Mouse (Mus musculus) right cerebral cortex, postnatal 10 days (tissue): ENCODE measurements at regions not wholly inside any gene's neighbourhood (a gene's known extent, or its start where the extent isn't known, plus 50 kb on each side); places are given as distances from the start of the nearest gene placed in this dataset.
A peak's percentile ranks its signal among the peaks of the same experiment; 100 is the strongest.

Source experiments
- DNase-seq, 2 experiments: peaks; one replicate each; pipeline ENCODE4 v3.0.0; 2021; ENCODE audit warnings: low spot score in 2 of 2

DNA sequence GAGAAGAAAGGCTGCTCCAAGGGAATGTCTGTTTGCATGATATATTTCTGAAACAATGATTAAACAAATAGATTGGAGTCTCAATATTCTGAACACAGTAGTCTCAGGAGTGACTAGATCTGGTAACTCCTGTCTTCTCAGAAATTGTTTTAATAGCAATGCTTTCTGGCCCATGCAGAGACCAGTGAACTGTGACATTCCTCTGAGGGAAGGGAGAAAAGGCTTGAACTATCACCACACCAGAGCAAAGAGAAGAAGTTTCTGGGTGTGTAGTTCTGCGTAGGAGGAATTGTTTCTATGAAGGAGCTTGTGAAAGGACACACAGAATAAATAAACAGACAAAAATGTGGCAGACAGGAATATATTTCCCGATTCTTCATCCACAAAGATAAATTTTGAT is 277.1 kb downstream of the Osr1 start:
- no peak for DNase-seq

DNA sequence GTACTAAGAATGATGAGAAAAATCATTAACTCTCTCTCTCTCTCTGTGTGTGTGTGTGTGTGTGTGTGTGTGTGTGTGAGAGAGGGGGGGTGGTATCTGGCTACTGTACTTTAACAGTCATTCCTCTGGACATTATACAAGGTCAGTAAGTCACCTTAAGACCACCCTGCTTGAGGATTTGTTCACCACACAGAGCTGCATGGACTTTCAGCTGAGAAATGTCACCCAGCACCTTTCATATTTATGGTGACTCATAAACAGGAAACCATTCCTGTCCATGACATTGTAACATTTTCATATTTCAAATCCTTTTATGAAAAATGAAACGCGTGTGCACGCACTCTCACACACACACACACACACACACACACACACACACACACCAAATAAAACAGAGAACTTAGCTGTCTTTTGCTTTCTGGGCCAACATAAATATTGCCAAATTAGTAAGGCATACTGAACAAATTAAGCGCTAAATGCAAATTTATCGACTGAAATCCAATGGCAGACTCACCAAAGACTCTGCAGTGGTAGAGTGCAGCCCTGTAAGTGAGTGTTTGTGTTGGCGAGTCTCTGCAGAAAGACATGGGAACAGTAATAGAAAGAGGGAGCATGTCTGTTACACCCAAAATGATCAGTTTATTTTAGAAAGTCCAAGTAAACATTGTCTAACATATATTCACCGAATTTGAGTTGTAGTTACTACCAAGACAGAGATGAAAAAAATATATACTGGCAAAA is 277.7 kb downstream of the Osr1 start:
- DNase-seq = no peak

DNA sequence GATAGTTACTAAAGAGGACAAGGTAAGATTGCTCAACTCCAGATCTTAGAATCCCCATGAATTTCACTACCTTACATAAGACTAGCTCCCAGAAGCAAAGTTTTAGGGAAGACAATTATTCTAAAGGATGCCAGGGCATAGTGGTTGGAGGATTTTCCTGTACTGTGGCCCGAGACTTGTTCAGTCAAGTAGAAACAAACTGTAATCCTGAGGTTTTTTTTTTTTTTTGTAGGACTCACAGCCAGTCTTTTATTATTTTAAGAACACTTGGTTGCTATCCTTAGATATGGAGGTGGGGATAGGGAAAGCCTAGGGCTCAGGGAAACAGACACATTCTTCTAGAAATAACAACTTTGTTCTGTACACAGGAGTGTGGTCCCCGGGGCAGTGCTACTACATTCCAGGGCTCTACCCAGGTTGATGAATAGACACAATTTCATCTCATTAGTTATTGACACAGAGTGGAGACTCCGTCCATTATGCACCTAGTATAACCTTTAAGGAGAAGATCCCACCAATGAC is 285.6 kb downstream of the Osr1 start:
- DNase-seq = no peak

DNA sequence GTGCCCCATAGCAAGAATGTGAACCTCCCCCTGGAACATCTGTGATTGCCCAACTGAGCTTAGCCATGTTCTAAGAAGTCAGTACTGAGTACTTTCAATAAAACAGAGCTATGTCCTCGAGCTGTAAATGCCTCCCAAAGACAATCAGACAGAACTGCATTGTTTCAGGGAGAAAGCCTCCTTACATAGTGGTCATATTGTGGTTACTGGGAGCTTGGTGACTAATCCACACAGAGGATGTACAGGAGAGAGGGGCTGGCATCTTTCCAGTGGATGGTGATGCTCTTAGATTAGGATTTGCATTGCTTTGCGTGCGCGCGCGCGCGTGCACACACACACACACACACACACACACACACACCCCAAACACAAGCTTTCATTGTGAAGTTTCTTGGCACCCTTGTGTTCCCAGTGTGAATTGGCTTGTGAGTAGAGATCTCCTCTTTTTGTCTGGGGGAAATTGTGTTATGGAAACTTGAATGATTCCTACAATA is 286.3 kb downstream of the Osr1 start:
- DNase-seq = no peak

DNA sequence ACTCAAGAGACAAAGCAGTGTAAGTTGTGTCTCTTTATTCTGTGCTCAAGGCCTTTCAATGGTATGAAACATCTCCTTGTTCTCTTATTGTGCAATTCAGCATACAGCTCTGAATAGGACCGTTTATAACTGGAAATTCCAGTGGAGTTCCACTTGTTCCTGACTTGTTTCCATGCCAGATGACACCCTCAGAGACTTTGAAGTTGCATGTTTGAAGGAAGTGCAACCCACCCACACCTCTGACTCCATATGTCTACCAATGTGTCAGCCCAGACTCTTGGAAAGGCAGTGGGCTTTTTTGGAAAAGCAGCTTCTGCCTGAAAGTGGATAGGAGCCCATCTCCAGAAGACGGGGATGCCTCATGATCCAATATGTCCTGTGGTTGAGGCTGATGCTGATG is 288.1 kb downstream of the Osr1 start:
- DNase-seq = peak; percentile 32 to 65

DNA sequence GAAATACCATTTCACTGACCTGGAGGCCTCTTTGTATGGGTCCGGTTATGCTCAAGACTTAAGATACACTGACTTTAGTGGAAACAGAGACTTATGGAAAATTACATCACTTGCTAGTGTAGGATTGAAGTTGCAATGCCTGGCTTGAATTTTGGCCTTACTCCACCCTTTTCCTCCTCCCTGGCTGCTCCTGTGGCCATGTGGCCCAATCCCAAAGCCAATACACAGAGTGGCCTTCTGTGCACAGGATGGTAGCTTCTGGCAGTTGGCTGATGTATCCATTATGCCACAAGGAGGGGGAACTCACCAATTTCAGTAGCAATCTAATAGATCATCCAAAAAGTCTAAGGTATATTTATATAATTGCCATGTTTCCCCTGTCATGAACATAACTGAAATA is 292.4 kb downstream of the Osr1 start:
- no peak for DNase-seq

DNA sequence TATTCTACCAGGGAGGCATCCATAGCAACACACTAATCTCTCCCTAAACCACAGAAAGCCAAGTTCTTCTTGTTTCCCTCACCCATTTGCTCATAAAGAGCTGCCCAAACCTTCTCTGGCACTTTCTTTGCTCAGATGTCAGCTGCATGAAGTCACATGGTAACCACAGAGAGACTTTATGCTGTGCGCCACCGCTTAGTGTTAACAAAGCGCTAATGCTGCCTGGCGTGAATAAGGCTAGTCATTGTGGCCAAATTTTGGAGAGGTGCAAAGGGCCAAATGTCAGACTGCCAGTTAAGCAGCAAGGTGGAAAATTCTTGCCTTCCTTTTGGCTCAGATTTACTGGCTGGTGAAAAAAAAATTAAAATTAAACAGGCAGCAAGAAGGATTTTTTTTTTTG is 302.3 kb downstream of the Osr1 start:
- peak; percentile 17 to 28 for DNase-seq

DNA sequence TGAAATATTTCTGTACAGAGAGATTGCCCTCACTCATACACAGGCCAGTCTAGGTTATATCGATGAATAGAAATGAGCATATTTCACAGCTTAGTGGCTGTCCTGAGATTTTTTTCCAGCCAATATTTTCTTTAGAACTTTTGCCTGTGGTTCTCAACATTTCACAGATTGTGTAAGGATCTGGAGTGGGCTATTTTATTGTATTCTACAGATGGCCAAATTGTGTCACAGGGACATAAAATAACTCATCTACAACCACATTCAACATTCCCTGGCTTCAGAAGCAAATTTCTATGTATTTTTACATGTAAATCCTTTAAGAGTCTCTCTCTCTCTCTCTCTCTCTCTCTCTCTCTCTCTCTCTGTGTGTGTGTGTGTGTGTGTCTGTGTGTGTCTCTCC is 303.3 kb downstream of the Osr1 start:
- no peak for DNase-seq

DNA sequence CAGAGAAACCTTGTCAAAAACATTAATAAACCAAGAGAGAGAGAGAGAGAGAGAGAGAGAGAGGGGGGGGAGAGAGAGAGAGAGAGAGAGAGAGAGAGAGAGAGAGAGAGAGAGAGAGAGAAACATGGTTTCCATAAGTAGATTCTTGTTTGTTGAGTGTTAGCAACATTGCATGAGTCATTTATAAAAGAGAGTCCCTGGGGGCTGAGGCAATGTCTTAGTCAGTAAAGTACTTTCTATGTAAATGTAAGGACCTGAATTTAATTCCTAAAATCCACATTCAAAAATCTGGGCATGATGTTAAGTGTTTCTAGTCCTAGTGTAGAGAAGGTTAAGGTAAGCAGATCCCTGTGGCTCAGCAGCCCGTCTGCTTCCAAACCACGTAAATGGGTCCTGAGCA is 304.9 kb downstream of the Osr1 start:
- DNase-seq = no peak

DNA sequence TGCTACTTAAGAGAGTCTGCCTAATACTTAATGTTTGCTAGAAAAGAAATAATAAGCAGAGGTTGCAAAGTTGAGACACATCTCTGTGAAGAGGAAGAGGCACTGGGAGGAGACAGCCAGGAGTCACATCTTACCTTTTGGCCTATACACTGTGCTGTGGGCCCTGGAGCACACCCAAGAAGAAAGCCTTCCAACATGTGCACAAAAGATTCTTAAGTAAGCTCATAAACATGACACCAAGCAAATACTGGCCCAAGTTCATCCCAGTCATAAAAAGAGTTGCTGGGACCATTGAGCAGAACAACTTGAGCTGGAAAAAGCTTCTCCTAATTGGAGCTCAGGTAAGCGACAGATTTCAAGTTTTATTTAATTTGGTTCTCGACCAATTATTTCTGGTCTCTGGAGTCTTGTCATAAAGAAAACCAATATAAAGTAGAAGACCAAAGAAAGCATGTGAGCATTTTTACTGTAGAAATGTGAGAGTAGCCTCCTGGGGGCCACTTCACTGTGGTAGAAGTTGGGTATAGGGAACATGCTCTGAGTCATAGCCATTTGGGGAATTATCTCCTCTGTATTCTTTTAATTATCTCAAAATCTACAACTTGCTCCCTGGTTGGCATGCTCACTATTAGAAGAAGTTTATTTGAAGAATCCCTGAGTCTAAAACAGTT is 312.2 kb downstream of the Osr1 start:
- no peak for DNase-seq

DNA sequence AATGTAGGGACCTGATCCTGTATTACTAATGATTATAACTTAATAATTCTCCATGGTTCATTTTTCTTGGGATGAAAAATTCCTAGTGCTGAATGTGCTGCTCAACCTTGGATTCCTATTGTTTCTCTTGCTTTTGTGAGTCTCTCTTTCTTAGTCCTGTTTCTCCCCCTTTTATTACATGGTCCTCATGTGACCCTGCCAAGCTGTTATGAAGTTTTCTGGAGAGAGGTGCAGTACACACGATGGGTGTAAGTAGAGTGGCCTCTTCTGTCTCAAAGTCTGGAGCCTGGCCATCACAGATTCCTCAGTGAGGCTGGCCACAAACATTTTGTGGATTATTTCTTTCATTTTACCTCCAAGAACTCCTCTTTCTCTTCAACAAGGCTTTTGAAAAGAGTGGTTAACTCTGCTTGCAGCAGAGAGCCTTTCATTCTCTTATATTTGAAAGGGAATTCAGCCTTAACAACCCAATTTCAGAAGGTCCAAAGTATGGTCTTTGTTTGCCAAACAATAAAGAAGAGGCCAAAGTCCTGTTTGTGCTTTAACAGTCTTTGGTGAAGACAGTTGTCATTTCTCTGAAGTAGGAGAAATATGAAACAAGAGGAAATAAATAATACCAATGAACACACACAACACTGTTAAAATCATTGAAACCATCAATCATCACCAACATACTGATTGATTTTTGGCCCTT is 313.3 kb downstream of the Osr1 start:
- no peak for DNase-seq

DNA sequence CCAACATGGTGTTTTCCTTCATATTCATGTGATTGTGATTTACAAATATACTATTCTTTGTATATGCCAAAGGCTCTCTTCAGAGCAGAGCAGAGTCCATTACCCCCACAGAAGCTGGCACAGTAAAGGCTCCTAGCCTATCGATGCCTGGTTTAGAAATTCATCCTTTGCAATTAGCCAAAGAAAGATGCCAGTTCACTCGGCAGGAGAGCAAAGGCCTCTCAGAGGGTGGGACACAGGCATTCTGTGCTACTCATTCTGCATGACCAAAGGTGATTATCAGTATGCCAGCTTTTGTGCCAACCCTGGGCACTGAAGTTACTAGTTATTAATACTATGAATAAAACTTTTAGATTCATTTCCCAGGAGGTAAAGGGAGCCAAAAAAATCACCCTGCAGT is 324.6 kb downstream of the Osr1 start:
- no peak for DNase-seq

DNA sequence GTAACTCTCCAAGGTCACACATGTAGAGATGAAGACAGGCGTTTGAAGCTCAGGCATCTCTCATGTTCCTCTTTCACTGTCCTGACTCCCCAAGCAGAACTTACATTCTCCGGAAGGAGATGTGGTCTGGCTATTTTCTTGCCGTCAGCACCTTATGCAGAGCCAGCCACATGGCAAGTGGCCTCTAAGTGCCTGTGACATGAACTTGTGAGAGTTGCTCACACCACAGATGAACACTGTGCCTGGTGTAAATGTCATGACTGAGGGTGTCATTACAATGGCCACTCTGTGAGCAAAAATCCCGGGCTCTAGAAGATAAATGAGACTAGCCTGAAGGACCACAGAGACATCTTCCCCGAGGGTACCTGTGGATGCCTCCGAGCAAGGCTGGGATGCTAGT is 328.1 kb downstream of the Osr1 start:
- no peak for DNase-seq

DNA sequence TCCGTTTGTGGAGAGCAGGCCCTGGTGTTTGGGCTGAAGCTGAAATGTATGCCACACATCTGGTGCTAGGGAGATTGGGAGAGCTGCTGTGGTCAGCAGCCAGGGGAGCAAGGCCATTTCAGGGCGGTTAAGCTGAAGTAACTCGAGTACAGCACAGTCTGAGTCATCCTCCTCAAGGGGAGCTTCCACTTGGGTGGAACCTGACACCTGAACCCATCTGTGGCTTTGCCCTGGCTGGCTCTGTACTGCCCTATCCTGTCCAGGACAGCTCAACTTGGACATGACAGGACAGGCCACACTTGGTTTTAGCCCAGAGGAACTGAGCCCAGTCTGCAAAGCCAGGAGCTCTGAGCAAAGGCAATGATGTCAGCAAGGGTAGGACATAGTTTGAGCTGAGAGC is 328.5 kb downstream of the Osr1 start:
- DNase-seq = no peak

DNA sequence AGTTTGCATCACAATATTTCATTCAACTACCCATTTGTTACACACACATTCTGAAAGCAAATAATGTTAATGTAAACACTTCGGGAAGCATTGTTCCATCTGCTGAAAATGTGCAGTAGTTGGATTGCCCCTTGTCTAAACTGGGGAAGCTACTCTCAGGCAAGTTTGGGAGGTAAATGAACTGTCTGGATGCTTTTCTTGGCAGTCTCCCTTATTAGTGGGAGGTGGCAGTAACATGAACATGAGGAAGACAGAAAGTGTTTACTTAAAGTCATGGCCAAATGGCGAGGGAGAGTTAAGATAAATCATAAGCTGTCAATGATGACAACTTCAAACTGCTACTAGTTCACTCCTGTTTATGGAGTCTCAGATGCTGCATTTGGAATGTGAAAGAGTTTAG is 332.0 kb downstream of the Osr1 start:
- DNase-seq = no peak

DNA sequence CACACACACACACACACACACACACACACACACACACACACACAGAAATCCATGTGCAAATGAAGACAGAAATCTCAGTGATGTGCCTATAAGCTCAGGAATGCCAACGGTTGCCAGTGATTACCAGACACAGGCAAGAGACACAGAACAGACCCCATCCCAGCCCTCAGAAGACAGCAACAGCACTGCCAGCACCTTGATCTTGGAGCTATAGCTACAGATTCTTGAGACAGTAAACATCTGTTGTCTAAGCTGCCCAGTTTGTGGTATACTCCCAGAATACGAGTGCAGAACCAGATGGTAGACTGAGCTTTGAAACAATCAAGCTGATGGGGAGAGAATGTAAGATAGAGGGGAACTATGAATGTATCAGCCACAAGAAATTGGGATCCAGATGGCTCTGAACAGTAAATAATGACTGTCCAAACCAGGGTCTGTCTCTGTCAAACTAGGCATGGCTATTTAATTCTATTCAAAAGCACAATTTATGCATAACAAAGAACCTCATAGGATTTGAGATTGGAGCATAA is 333.9 kb downstream of the Osr1 start:
- no peak for DNase-seq

DNA sequence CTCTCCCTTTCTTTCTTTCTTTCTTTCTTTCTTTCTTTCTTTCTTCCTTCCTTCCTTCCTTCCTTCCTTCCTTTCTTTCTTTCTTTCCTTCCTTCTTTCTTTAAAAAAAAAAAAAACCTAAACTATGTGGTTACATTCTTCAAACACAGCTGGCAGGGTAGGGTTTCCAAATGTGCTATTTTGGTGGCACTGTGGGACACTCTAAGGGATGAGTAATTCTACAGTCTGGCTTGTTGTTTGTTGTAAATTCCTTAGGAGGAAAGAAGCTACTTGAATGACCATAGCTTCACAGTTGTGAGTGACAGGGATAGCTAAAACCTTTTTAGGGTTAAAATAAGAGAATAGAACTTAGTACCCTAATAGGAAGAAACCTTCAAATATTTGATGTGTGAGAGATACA is 342.4 kb downstream of the Osr1 start:
- no peak for DNase-seq

DNA sequence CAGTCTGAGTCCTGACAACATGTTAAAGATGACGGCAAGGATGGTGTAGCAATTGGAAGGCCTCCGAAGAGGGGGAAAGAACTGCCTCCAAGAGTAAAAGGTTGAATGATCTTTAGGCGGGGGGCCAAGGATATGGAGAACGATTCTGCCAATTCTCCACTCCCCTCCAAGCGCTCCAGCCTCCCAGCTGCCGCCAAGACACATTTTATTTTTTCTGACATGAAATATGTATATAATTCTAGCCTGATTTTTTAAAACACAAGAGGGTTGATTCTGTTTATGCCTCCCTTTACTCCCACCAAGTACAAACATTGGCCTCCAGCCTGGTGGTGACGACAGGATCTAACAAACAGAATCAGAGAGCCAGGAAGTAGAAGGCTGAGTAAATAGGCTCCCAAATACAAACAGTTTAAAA is 345.8 kb downstream of the Osr1 start:
- DNase-seq = peak; percentile 31 to 38

DNA sequence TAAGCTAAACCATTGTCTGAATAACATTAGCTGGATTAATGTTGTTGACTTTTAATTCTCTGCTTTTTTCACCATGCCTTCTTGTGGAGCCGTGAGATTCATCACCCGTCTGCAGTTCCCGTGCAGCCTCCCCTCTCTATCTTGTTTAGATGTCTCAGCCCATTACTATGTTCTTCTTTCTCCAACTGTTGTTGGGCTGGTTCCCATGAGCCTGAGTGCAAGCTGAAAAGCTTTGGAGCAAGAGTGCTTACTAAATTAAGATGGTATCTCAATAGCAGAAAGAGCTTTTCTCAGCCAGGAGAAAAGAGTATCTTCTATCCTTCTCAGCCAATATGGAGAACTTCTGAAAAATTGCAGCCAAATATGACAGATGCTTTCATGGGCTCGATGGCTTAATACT is 348.1 kb downstream of the Osr1 start:
- peak in 1 of 2 experiments; percentile 43 for DNase-seq

DNA sequence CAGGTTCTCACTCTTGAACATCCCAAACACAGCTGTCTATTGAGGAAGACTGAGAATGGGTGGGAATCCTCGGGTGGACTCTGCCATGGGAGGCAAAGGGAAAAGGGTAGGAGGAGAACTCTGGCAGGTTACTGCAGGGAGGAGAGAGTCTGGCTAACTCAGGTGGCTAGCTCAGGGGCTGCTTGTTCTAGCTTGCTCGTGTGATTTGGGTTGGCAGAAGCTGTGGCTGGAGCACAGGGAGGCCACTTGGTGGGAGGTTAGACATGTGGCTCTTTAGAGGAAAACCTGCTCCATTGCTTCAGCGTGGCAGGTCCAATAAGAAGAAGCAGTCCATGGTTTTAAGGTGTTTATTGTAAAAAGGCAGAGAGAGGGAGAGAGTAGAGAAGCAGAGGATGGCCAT is 349.1 kb downstream of the Osr1 start:
- no peak for DNase-seq

DNA sequence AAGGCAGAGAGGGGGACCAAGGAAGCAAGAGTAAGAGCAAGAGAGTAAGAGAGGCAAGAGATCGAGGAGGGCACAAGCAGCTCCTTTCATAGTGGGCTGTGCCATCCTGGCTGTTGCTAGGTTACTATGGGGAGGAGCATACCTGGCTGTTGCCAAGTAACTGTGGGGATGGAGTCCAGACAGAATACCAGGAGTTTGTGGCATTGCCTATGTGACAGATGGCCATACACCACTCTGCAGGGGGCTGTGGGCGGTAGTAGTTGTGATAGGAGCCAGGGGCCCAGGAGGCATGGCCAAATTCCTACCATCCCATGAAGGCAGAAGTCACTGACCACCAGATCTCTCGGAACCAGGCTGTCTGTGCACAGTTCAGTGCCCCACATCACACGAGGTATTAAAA is 349.5 kb downstream of the Osr1 start:
- no peak for DNase-seq

DNA sequence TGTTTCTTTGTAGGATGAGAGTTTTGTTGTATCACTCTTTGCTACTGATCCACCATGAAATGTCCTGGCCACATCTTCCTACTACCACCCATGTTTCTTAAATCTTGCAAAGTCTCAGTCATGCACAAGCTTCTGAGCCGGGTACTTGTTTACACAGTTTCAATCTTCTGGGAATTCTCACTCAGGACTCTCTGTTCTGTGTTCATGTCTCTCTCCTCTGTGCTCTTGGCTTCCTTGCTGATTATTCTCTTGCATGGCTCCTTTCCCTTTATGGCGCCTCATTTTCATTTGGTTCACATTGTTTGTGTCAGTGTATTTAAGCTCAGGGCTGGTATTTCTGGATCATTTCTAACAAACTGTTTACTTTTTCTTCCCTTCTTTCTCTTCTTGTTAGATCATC is 350.5 kb downstream of the Osr1 start:
- no peak for DNase-seq
